Mouse (Mus musculus): ENCODE measurements around the gene Top1.
A peak's percentile ranks its signal among the peaks of the same experiment; 100 is the strongest.

Top1 gene

GRCm38 (mm10) chr2:160722714-160723113 lies 77.0 kb downstream of the Top1 start:
- DNase-seq, result no peak

GRCm38 (mm10) chr2:160723613-160724375 lies 78.1 kb downstream of the Top1 start:
- DNase-seq, result no peak

GRCm38 (mm10) chr2:160724536-160724935 lies 78.8 kb downstream of the Top1 start:
- DNase-seq, result no peak

- no peak for DNase-seq
Measured at GRCm38 (mm10) chr2:160725877-160726864, 80.5 kb downstream of the Top1 start.

- no peak for DNase-seq
Measured at GRCm38 (mm10) chr2:160728972-160729371, 83.3 kb downstream of the Top1 start.

GRCm38 (mm10) chr2:160729436-160729835 lies 83.7 kb downstream of the Top1 start:
- DNase-seq, result no peak

GRCm38 (mm10) chr2:160729851-160730796 lies 84.4 kb downstream of the Top1 start:
- DNase-seq, result peak; percentile 60 to 65

- DNase-seq, result peak in 1 of 2 experiments; percentile 41
Measured at GRCm38 (mm10) chr2:160730797-160731116, 85.1 kb downstream of the Top1 start.

- peak; percentile 92 to 94 for DNase-seq
Measured at GRCm38 (mm10) chr2:160731117-160731838, 85.6 kb downstream of the Top1 start, which contains the start of gene Plcg1. Gene Plcg1, plus strand, starts transcription at chr2:160731300.

GRCm38 (mm10) chr2:160731839-160732261 lies 86.2 kb downstream of the Top1 start:
- DNase-seq, result peak; percentile 63 to 67

- DNase-seq, result no peak
Measured at GRCm38 (mm10) chr2:160732420-160732995, 86.8 kb downstream of the Top1 start.

- no peak for DNase-seq
Measured at GRCm38 (mm10) chr2:160733131-160733531, 87.4 kb downstream of the Top1 start.

GRCm38 (mm10) chr2:160734331-160734730 lies 88.6 kb downstream of the Top1 start:
- DNase-seq, result no peak

GRCm38 (mm10) chr2:160735706-160736310 lies 90.1 kb downstream of the Top1 start:
- DNase-seq, result no peak

- no peak for DNase-seq
Measured at GRCm38 (mm10) chr2:160736466-160736865, 90.8 kb downstream of the Top1 start.

- DNase-seq, result no peak
Measured at GRCm38 (mm10) chr2:160738354-160738753, 92.7 kb downstream of the Top1 start.

GRCm38 (mm10) chr2:160739647-160740356 lies 94.1 kb downstream of the Top1 start:
- DNase-seq, result peak in 1 of 2 experiments; percentile 51

- no peak for DNase-seq
Measured at GRCm38 (mm10) chr2:160740521-160741156, 95.0 kb downstream of the Top1 start.

GRCm38 (mm10) chr2:160741580-160741979 lies 95.9 kb downstream of the Top1 start:
- no peak for DNase-seq

- DNase-seq, result no peak
Measured at GRCm38 (mm10) chr2:160742161-160742609, 96.5 kb downstream of the Top1 start.

Measured in kidney, adult 8-10 months (tissue).